Mouse (Mus musculus): ENCODE results near the gene Spag7. TPM values are rescaled to one million over a fixed set of nuclear protein-coding genes. Genes with fewer than 3 reads are reported as not detected.

The Spag7 gene
- polyA plus RNA-seq, 1 experiment from 2014 or later = 201 TPM

DNA sequence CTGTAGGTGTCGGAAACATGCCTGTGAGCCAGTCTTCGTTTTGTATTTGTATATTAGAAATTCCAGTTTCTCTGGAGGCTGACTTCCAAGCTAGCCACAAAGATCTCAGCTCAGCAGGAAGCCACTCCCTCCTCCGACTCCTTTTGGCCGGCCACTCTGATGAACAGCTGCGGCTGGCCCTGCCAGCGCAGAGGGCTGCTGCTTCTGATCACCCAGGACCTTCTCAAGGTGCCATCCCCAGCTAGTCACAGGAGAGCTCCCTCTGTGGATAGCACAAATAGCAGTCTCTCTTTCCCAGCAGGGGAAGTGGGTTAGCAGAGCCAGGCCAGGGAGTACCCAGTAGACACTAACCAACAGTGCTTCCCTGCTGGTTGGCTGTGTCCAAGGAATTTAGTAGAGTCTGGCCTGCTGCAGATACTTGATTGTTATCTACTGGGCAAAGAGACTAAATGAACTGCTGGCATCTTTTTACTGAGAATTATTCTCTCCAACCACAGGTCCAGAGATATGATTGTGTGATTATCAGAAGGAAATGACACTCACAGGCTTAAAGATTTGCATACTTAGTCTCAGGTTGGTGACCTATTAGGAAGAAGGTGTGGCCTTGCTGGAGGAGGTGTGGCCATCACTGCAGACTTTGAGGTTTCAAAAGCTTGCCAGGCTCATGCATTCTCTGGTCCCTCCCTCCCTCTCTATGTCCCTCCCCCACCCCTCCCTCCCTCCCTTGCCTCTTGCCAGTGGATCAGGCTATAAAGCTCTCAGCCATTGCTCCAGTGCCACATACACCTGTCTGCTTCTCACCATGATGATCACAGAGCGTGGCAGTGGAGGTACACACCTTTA, 47.0 kb downstream of the Spag7 start:
- H3K9ac ChIP-seq (ENCODE audit: low read depth, low read length) = no peak overlapping the region
- no peaks in the 10 kb centered on the region for H3K9me3 ChIP-seq (replicated peaks; ENCODE audit: control insufficient read depth, low read length)
- H3K27me3 ChIP-seq (ENCODE audit: control insufficient read depth, insufficient read depth, low read length) = no peaks in the 10 kb centered on the region; the same call in 1 of the 2 replicates
- H3K4me3 ChIP-seq (ENCODE audit: low read depth, low read length) = no peak overlapping the region
- no peak for ATAC-seq (replicated peaks; ENCODE audit: insufficient number of reproducible peaks, low FRiP score, low TSS enrichment)
- H3K4me1 ChIP-seq (ENCODE audit: control insufficient read depth, insufficient read depth, low read length) = 0 out of 2 replicates have a peak, but pooled peaks cover 2% of the 10 kb centered on the region
- WGBS (ENCODE audit: insufficient replicate concordance) = 33% methylated on average over 7 of the region's 7 CpGs
- H3K4me2 ChIP-seq = no peak overlapping the region
- no peaks in the 10 kb centered on the region for H3K36me3 ChIP-seq (ENCODE audit: control insufficient read depth, insufficient read depth, low read length)
- H3K27ac ChIP-seq (ENCODE audit: low read depth, low read length) = no peak overlapping the region

DNA sequence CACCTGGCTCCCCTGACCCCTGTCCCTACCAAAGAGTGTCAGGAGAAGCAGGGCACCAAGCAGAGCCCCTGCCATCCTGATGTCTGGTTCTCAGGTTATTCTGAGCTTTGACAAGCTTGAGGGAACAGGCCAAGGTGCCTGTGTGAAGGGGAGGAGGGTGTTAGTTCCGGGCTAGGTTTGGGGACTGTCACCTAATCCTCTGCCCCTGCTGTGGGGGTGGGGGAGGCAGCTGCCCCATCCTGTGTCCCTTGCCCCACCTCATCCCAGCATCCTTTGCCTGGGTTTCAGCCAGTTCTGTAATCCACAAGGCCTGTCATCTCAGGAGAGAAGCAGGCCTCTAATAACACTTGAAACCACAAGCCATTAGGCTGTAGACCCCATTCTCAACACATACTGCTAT, 50.1 kb downstream of the Spag7 start, which contains the start of gene Chrne:
Gene Chrne, minus strand, starts transcription at position 116 of the 400 bp plus-strand sequence.
- H3K4me1 ChIP-seq (ENCODE audit: control insufficient read depth, insufficient read depth, low read length) = peaks cover 13% of the 10 kb centered on the region
- H3K27me3 ChIP-seq (ENCODE audit: control insufficient read depth, insufficient read depth, low read length) = peaks cover 8% of the 10 kb centered on the region
- no peak for ATAC-seq (replicated peaks; ENCODE audit: insufficient number of reproducible peaks, low FRiP score, low TSS enrichment)
- 25% methylated on average over 1 of the region's 1 CpGs for WGBS (ENCODE audit: insufficient replicate concordance)
- no peak within 1 kb of the TSS for H3K9ac ChIP-seq (ENCODE audit: low read depth, low read length)
- no peaks in the 10 kb centered on the region for H3K9me3 ChIP-seq (replicated peaks; ENCODE audit: control insufficient read depth, low read length)
- H3K4me3 ChIP-seq (ENCODE audit: low read depth, low read length) = no peak within 1 kb of the TSS
- no peaks in the 10 kb centered on the region for H3K36me3 ChIP-seq (ENCODE audit: control insufficient read depth, insufficient read depth, low read length)
- no peak within 1 kb of the TSS for H3K4me2 ChIP-seq
- H3K27ac ChIP-seq (ENCODE audit: low read depth, low read length) = no peak within 1 kb of the TSS

DNA sequence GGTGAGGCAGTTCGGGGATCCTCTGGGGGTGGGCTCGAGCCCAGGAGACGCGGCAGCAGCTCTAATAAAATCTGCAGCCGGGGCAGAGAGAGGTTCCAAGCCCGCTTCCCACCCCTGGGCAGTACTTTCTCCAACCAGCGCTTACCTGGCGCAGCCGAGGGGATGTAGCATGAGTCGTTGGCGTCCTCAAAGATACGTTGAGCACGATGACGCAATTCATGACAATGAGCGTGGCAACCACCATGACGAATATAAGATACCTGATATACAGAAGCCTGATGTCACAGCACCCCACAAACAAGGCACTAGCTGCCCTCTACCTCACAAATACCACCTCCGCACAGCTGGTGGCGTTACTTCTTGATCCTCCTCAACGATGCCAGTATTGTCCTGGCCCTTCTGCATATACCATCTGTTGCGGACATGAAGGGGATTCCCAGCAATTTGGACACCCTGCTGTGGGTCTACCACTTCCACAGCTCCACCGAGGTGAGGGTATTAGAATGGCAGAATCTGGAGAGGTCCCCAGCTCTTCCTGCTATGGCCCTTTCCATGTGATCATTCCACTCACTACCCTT, 53.6 kb downstream of the Spag7 start, which contains the start of gene 4930544D05Rik:
Gene 4930544D05Rik, plus strand, starts transcription at position 333 of the 578 bp plus-strand sequence.
- peaks cover 8% of the 10 kb centered on the region for H3K27me3 ChIP-seq (ENCODE audit: control insufficient read depth, insufficient read depth, low read length)
- 10% methylated on average over 21 of the region's 21 CpGs for WGBS (ENCODE audit: insufficient replicate concordance)
- peak within 1 kb of the TSS; percentile 45 for H3K4me3 ChIP-seq (ENCODE audit: low read depth, low read length)
- no peak for ATAC-seq (replicated peaks; ENCODE audit: insufficient number of reproducible peaks, low FRiP score, low TSS enrichment)
- H3K9ac ChIP-seq (ENCODE audit: low read depth, low read length) = peak within 1 kb of the TSS; percentile 69
- H3K4me2 ChIP-seq = peak within 1 kb of the TSS; percentile 95
- no peaks in the 10 kb centered on the region for H3K9me3 ChIP-seq (replicated peaks; ENCODE audit: control insufficient read depth, low read length)
- peaks cover 11% of the 10 kb centered on the region for H3K4me1 ChIP-seq (ENCODE audit: control insufficient read depth, insufficient read depth, low read length)
- H3K27ac ChIP-seq (ENCODE audit: low read depth, low read length) = peak within 1 kb of the TSS; percentile 3; the same call in 1 of the 2 replicates
- H3K36me3 ChIP-seq (ENCODE audit: control insufficient read depth, insufficient read depth, low read length) = peaks cover 15% of the 10 kb centered on the region

DNA sequence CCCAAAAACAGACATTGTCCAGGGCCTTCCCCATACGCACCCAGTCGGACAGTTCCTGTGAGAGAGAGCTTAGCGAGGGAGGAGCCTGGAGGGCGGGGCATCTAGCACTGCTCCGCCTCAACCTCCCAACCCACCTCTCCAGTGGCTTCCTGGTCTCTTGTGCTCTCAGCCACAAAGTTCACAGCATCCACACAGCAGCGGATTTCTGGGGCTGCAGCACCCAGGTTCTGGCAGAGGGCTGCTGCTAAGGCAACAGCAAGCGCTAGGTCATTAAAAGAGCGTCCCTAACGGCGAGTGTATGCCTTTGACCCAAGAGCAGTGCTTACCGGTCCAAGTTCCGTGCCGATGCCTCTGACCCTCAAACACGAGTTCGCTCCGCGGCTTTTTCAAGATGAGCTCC, 54.1 kb downstream of the Spag7 start:
- H3K27ac ChIP-seq (ENCODE audit: low read depth, low read length) = peak overlapping the region; percentile 3; the same call in 1 of the 2 replicates
- peak; percentile 70; the same call in 1 of the 2 replicates for ATAC-seq (replicated peaks; ENCODE audit: insufficient number of reproducible peaks, low FRiP score, low TSS enrichment)
- no peaks in the 10 kb centered on the region for H3K9me3 ChIP-seq (replicated peaks; ENCODE audit: control insufficient read depth, low read length)
- peaks cover 19% of the 10 kb centered on the region for H3K36me3 ChIP-seq (ENCODE audit: control insufficient read depth, insufficient read depth, low read length)
- H3K4me3 ChIP-seq (ENCODE audit: low read depth, low read length) = peak overlapping the region; percentile 45
- H3K4me2 ChIP-seq = peak overlapping the region; percentile 95
- H3K4me1 ChIP-seq (ENCODE audit: control insufficient read depth, insufficient read depth, low read length) = peaks cover 11% of the 10 kb centered on the region
- peak overlapping the region; percentile 69 for H3K9ac ChIP-seq (ENCODE audit: low read depth, low read length)
- H3K27me3 ChIP-seq (ENCODE audit: control insufficient read depth, insufficient read depth, low read length) = peaks cover 8% of the 10 kb centered on the region
- 3% methylated on average over 17 of the region's 17 CpGs for WGBS (ENCODE audit: insufficient replicate concordance)

Small RNA genes lying within 50 kb of the gene (microRNA-seq; reads per million reads assigned to microRNA genes)
- 0.27 reads per million for gene Mir6925 (ENCODE audit: borderline number of aligned reads)

Other genes with a start within 250 kb of the Spag7 start
- 11.6 and 12.9 TPM in 2 replicates for gene Arrb2, start 236.8 kb downstream of the Spag7 start, polyA plus RNA-seq (2014; fragmentation: Nextera tagmentation; extraction: Ambion mirVana)
- gene Med11, start 217.5 kb downstream of the Spag7 start, polyA plus RNA-seq (2014; fragmentation: Nextera tagmentation; extraction: Ambion mirVana) = 28.6 and 31.2 TPM in 2 replicates
- 1.1 and 1.9 TPM in 2 replicates for gene Zmynd15, start 210.0 kb downstream of the Spag7 start, polyA plus RNA-seq (2014; fragmentation: Nextera tagmentation; extraction: Ambion mirVana)
- gene Cxcl16, start 209.4 kb downstream of the Spag7 start, polyA plus RNA-seq (2014; fragmentation: Nextera tagmentation; extraction: Ambion mirVana) = 6.2 and 7.3 TPM in 2 replicates
- gene Tm4sf5, start 164.2 kb downstream of the Spag7 start, polyA plus RNA-seq (2014; fragmentation: Nextera tagmentation; extraction: Ambion mirVana) = 8.2 and 10.3 TPM in 2 replicates
- 0.35 TPM in 1 of 2 replicates, not detected in the other for gene Vmo1, start 154.8 kb downstream of the Spag7 start, polyA plus RNA-seq (2014; fragmentation: Nextera tagmentation; extraction: Ambion mirVana)
- 0.84 TPM in 1 of 2 replicates, not detected in the other for gene Gltpd2, start 150.2 kb downstream of the Spag7 start, polyA plus RNA-seq (2014; fragmentation: Nextera tagmentation; extraction: Ambion mirVana)
- gene Psmb6, start 144.0 kb downstream of the Spag7 start, polyA plus RNA-seq (2014; fragmentation: Nextera tagmentation; extraction: Ambion mirVana) = 684 and 701 TPM in 2 replicates
- not detected in 2 replicates for gene Gm40193, start 136.5 kb downstream of the Spag7 start, polyA plus RNA-seq (2014; fragmentation: Nextera tagmentation; extraction: Ambion mirVana)
- gene Pld2, start 129.4 kb downstream of the Spag7 start, polyA plus RNA-seq (2014; fragmentation: Nextera tagmentation; extraction: Ambion mirVana) = 7.4 and 8.6 TPM in 2 replicates
- 15.1 and 16.1 TPM in 2 replicates for gene Mink1, start 106.5 kb downstream of the Spag7 start, polyA plus RNA-seq (2014; fragmentation: Nextera tagmentation; extraction: Ambion mirVana)
- gene 4930544D05Rik, start 53.6 kb downstream of the Spag7 start, polyA plus RNA-seq (2014; fragmentation: Nextera tagmentation; extraction: Ambion mirVana) = not detected in 2 replicates
- not detected in 2 replicates for gene Chrne, start 50.2 kb downstream of the Spag7 start, polyA plus RNA-seq (2014; fragmentation: Nextera tagmentation; extraction: Ambion mirVana)
- gene Gp1ba, start 30.3 kb downstream of the Spag7 start, polyA plus RNA-seq (2014; fragmentation: Nextera tagmentation; extraction: Ambion mirVana) = 2.6 and 5.4 TPM in 2 replicates
- 66.8 and 76.9 TPM in 2 replicates for gene Rnf167, start 22.2 kb downstream of the Spag7 start, polyA plus RNA-seq (2014; fragmentation: Nextera tagmentation; extraction: Ambion mirVana)
- 221 and 245 TPM in 2 replicates for gene Slc25a11, start 21.9 kb downstream of the Spag7 start, polyA plus RNA-seq (2014; fragmentation: Nextera tagmentation; extraction: Ambion mirVana)
- gene Pfn1, start 14.8 kb downstream of the Spag7 start, polyA plus RNA-seq (2014; fragmentation: Nextera tagmentation; extraction: Ambion mirVana) = 1,771 and 1,932 TPM in 2 replicates
- gene Eno3, start 12.2 kb downstream of the Spag7 start, polyA plus RNA-seq (2014; fragmentation: Nextera tagmentation; extraction: Ambion mirVana) = 272 and 313 TPM in 2 replicates
- gene Camta2, start 18.7 kb upstream of the Spag7 start, polyA plus RNA-seq (2014; fragmentation: Nextera tagmentation; extraction: Ambion mirVana) = 10.6 and 14.4 TPM in 2 replicates
- 0.89 and 2.2 TPM in 2 replicates for gene Inca1, start 30.7 kb upstream of the Spag7 start, polyA plus RNA-seq (2014; fragmentation: Nextera tagmentation; extraction: Ambion mirVana)
- 9.8 and 11.4 TPM in 2 replicates for gene Kif1c, start 31.1 kb upstream of the Spag7 start, polyA plus RNA-seq (2014; fragmentation: Nextera tagmentation; extraction: Ambion mirVana)
- gene Zfp3, start 94.8 kb upstream of the Spag7 start, polyA plus RNA-seq (2014; fragmentation: Nextera tagmentation; extraction: Ambion mirVana) = 7.1 and 9.3 TPM in 2 replicates
- gene Scimp, start 143.2 kb upstream of the Spag7 start, polyA plus RNA-seq (2014; fragmentation: Nextera tagmentation; extraction: Ambion mirVana) = 0.27 TPM in 1 of 2 replicates, not detected in the other
- 25.9 and 27.8 TPM in 2 replicates for gene Rabep1, start 175.4 kb upstream of the Spag7 start, polyA plus RNA-seq (2014; fragmentation: Nextera tagmentation; extraction: Ambion mirVana)

Measured in heart, embryonic 11.5 days (tissue).